Mouse (Mus musculus) heart, postnatal 14 days (tissue): ENCODE results near the gene Elp4. TPM values are rescaled to one million over a fixed set of nuclear protein-coding genes. Genes with fewer than 3 reads are reported as not detected.

Source experiments
- DNase-seq, 2 experiments: peaks; one replicate each; pipeline ENCODE4 v3.0.0; 2021 to 2022
- intact Hi-C: fragments of 180-260 bp; cut with DNase I; formaldehyde crosslinking; loops from one replicate; pipeline ENCODE4 v1.15.1; 2025
- total RNA-seq, 2 experiments: library from RNA; stranded (reverse); gene quantifications; 2 replicates each; pipeline ENCODE4 v1.2.3; 2021

The Elp4 gene
- total RNA-seq, 2 experiments from 2014 or later, result 12.3 to 12.4 TPM

DNA sequence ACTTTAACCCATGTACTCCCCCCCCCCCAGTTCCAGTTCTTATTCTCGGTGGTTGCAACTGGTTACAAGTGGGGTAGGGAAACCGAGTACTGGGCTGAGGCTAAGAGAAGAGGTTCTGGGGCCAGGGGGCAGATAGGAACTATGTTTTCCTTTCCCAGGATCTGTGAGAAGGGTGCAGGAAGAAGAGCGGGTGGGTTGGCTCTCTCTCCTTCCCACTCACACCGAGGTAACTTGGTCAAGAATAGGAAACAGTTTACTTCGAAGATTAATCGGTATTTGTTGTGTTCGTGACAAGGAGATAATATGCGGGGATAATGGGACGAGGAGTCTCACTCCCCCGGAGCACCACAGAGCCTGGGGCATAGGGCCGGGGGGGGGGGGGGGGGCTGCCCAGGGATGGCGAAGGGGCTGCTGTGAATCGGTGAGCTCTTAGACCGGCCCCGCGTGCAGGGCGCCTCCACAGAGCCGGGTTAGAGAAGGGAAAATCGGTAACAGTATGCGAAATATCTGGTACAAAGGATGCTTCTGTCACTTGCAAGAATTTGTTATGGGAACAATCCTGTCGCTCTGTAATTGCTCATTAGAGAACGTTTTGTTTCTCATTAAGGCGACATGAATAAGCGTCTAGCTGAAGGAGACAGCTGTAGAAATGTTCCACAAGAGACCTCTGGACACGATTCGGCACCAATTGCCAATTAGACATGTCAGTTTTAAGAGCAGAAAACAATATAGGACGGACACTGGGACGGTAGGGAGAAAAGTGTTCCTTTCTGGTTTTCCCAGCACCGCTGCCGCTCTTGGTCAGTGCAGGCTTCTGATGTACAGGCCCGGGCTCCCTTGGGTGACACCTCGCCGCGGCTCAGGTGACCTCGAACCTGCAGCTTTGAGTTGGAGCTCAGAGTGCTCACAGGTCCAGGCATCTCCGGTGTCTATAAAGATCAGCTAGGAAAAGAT lies 217.7 kb downstream of the Elp4 start:
- no peak for DNase-seq
- intact Hi-C loops, result loop anchor here (2.0 to 10.0 kb wide), 2 partner anchors 18 to 298 kb away; partner anchors contain the start of gene Pax6

DNA sequence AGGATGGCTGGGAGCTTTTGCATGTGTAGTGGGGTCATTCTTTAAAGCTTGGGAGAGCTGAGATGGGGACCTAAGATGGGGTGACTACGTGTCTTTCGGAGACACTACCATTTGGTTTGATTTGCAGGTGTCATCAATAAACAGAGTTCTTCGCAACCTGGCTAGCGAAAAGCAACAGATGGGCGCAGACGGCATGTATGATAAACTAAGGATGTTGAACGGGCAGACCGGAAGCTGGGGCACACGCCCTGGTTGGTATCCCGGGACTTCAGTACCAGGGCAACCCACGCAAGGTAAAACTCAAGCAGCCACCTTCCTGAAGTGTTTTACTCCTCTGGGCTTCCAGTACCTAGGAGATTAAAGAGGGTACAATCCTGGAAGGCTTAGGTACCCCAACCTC lies 218.7 kb downstream of the Elp4 start:
- intact Hi-C loops, result loop anchor here (2.0 to 10.0 kb wide), 2 partner anchors 17 to 299 kb away; partner anchors contain the start of gene Pax6

DNA sequence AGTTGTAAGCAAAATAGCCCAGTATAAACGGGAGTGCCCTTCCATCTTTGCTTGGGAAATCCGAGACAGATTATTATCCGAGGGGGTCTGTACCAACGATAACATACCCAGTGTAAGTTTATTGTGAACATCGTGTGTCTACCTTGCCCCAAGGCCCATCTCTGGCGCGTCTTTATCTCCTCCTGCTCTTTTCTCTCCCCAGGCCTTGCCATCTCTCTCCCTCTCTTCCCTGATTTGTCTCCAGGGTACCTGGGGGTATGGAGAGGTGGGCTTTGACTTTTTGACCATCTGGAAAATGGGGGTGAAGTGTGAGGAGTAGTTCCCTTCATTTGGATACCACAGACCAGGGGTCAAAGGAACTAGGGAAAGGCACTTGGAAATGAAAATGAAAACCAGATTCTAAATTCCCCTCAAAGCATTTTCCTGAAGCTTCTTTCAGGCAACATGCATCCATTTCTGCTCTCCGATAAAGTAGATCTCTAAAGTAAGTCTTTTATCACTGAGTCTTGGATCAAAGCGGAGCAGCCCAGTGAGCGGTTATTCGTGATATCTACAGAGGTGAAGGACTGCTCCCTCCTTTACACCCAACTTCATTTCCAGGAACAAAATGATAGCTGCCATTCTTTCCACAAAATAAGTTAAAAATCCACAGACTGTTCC lies 219.2 kb downstream of the Elp4 start:
- no peak for DNase-seq
- intact Hi-C loops, result loop anchor here (10.0 kb wide), 1 partner anchor 300 kb away; no protein-coding TSS in a partner anchor

More for the DNA sequence above, 218.7 kb downstream of the Elp4 start:
- no peak for DNase-seq

DNA sequence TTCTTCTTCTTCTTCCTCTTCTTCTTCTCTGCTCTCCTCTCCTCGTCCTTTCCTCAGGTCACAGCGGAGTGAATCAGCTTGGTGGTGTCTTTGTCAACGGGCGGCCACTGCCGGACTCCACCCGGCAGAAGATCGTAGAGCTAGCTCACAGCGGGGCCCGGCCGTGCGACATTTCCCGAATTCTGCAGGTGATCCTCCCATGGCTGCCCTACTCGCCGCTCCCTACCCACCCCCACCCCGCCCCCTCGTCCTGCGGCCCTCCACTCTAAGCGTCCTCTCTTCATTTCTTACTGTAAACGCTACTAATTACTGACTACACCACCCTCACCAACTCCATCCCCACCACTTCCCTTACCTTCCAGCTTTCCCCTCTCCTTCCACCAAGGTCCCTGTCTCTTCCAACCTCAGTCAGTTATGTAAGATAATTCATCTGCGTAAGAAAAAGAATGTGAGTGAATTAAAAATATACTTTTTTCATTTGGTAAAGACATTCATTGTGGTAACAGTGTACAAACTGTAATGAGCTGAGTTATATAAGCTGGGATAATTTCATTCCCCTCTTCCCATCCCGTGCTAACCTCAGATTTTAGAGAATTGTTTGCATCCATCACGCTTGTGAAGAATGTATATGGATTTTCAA lies 220.5 kb downstream of the Elp4 start:
- intact Hi-C loops, result loop anchor here (10.0 kb wide), 1 partner anchor 301 kb away; no protein-coding TSS in a partner anchor
- DNase-seq, result no peak

DNA sequence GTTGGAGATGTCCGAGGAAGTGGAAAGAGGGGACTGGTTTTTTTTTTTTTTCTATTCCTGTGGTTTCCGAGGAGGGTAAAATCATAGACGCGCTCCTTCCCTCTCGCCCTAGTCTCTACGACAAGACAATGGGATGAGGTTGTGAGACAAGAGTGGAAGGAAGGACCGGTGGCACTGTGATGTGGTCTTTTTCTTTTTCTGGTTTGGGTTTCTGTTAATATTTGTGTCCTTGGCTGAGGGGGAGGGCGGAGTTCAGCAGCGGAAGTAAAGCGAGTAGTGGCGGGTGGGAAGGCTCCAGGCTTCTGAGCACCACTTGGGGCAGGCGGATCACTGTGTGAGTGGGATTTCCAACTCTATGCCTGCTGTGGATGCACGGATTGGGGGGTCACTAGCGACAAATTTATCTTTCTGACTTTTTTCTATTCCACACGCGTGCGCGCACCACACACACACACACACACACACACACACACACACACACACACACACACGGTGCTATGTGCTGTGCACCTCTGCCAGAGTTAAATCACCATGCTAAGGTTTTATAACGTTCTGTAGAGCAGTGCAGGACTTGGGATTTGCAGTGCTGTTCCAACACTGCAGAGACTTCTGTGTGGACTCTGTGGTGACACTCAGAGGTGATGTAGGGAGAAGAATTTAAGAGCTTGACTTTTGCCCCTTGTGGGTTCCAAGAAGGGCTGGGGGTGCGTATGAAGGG lies 221.6 kb downstream of the Elp4 start:
- DNase-seq, result no peak
- intact Hi-C loops, result loop anchor here (10.0 kb wide), 1 partner anchor 302 kb away; no protein-coding TSS in a partner anchor

DNA sequence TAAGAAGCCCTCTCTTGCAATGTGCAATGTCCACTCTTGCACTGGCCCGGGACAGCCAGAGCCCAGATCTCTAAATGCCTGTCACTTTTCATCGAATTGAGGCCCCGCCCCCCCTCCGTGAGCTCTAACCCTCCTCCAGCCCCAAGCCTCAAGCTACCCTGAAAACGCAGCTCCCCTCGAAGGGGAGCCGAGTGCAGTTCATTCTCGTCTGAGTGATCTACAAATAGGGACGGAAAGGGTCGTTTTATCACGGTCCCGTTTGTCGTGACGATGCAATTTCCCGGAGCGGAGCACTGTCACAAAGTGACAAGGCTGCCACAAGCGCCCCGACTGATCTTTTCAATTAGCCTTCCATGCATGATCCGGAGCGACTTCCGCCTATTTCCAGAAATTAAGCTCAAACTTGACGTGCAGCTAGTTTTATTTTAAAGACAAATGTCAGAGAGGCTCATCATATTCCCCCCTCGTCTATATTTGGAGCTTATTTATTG lies 222.3 kb downstream of the Elp4 start:
- intact Hi-C loops, result loop anchor here (10.0 kb wide), 1 partner anchor 303 kb away; no protein-coding TSS in a partner anchor

DNA sequence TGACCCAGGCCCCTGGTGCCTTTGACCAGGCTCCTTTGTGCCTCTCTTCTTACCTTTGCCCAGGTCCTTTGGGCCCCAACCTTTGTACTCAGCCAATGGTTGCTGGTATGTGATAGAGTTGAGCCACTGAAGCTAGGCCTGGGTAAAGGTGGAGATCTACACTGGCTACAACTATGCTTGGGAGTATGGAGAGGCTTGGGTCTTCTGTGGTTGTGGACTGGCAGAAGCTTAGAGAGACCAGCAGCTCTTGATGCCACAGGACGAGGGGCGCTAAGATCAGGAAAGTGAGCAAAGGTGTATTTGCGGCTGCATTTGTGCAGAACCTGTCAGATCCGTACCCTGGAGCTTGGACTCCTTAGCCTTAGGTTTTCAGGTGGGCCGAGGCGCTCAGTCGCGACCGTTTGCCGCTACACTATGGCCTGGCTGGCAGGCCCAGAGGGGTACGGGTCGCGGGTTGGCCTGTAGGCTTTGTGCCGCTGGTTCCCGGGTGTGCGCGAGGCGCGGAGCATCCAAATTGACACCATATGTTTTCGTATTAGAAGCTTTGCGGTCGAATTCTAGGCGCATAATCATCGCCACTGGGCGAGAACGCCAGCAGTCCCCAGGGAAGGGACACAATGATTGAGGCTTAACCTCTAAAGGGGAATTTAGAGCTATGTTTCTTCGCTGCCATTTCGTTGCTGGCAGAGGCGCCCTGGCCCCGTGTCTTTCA lies 223.2 kb downstream of the Elp4 start:
- intact Hi-C loops, result loop anchor here (10.0 kb wide), 1 partner anchor 304 kb away; no protein-coding TSS in a partner anchor
- DNase-seq, result no peak

More for the DNA sequence above, 222.3 kb downstream of the Elp4 start:
- no peak for DNase-seq

DNA sequence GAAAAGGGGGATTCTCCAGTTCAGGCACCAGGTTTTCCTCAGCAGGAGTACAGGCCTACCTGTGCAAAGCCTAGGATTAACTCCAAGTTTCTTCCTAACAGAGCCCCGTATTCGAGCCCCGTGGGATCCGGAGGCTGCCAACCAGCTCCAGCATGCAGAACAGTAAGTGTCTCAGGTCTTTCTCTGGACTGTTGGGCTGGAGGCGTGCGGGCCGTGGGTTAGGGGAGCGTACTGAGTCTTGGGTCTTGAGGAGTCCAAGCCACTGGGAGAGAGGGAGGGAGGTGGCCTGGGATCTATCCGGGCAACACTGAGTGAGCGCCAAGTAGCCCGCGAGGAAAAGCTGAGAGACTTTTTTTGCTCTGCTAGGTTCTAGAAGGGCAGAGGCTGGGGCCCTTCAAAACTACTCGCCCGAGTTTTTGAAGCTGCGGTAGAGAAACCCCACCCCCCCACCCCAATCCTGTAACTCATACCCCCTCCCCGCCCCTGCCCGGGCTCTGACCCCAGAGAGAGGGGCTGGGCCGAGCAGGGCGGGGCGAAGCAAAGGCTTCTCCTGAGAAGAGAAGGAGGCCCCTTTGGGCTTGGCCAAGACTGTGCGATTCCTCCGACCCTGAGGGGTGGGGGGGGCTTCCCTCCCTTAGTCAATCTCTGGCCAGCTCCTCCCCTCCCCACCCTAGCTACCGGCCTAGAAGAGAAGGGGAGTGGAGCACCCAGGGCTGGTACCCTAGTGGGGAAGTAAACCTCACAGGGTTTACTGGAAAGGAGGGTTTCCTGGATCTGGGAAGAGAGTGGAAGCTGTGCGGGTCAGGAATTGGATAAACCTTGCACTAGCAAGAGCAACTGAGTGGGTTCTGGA lies 224.0 kb downstream of the Elp4 start:
- intact Hi-C loops, result loop anchor here (10.0 kb wide), 1 partner anchor 304 kb away; no protein-coding TSS in a partner anchor
- no peak for DNase-seq

DNA sequence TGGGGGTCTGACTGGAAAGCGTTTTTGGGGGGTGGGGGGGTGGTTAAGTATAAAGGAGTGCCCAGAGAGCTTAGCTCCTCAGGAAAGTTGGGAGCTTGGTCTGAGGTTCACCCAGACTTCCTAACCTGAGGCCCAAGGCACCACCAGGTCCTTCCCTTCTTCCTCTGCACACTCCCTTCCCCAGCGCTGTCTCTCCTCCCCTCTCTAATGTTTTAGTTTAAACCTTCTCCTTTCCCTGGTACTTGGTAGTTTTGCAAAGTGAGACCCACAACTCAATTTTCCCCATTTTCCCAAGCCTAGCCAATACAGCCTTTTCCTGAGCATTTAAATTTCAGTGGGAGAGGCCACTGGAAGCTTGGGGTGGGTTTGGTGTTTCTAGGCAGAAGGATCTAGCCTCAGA lies 225.0 kb downstream of the Elp4 start:
- no peak for DNase-seq
- intact Hi-C loops, result loop anchor here (5.0 kb wide), 1 partner anchor 552 kb away; the partner anchor contains the start of gene Wt1

DNA sequence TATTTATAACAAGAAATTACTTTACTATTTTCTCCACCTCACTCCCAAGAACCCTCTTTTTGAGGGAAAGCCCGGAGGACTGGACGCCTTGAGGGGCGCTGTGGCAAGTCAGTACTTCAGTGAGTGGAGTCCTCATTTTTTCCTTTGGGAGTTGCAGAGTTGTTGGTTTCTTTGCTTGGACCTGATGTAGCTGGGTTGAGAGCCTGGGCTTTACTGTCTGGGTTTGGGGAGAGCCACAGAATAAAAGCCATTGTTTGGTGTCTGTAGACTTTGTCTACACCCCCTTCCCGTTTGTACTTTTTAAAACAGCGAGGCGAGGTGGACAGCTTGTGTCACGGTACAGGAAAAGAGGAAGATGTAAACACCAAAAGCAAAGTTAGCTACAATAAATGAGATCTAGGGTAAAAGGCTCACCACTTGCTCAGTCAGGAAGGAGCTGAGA lies 225.5 kb downstream of the Elp4 start:
- intact Hi-C loops, result loop anchor here (5.0 kb wide), 1 partner anchor 552 kb away; the partner anchor contains the start of gene Wt1
- no peak for DNase-seq

DNA sequence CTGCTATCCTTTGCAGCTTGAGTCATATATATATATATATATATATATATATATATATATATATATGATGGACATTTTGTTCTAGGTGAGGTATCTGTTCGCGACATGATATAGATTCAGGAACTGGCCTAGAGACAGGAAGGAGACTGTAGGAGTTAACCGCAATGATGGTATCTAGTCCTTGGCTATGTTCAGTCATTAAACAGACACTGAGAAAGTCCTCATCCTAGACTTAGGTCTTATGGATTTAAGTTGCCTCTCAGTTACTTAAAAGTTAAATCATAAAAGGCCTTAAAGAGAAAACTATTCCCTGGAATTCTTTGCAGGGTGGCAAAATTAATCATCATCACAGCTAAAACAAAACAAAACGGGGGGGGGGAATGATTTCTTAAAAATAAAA lies 226.1 kb downstream of the Elp4 start:
- intact Hi-C loops, result loop anchor here (5.0 kb wide), 1 partner anchor 551 kb away; the partner anchor contains the start of gene Wt1
- DNase-seq, result no peak

DNA sequence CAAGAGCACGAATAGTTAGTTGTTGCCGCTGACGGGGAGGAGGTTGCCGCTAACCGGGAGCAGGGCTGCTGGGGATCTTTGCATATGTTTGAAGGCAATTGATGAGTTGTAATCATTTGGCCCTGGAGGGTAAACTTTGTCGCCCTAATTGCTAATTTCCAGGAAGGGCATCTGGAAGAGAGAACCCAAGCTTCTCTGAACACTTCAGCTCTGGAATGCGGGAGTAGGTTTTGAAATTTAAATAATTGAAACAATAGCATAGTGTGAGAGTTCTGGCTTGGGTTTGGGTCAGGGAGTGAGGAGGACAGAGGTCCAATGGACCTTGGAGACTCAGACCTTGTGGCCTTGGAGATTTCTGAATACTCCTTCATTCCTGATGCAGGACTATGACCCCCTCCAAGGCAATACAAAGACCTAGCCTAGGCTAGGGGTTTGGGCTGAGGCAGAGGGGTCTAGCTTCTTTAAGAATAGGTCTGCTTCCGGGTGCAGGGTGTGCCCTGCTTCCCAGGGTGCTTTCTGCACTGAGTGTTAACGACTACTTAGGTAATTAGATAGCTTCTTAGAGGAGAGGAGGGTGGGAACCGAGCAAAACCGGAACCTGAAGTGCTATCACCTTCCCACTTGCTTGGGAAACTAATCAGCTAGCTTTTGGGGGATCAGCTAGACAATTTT lies 226.8 kb downstream of the Elp4 start:
- intact Hi-C loops, result loop anchor here (5.0 kb wide), 1 partner anchor 550 kb away; the partner anchor contains the start of gene Wt1
- DNase-seq, result no peak

DNA sequence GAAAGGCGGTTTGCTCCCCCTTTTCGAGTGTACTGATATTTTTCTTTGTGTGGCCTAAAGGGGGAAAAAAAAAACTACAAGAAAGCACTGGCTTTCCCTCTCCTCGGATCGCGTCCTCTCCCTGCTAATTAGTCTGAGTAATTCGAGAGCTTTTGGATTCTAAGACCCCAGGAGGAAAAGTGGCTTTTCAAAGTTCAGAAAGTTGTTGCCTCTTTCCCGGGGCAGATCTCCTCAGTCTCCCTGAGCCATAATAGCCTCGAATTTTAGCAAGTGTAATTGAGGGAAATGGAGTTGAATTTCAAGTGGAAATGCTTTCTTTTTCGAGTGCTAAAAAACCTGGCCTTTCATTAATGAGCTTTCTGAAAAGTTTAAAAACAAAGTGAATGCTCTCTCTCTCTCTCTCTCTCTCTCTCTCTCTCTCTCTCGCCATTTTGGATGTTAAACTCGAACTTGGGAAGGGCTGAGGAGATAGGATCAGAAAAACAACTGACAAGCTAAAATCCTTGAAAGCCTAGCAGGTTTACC lies 227.4 kb downstream of the Elp4 start:
- DNase-seq, result no peak
- intact Hi-C loops, result loop anchor here (5.0 kb wide), 1 partner anchor 550 kb away; the partner anchor contains the start of gene Wt1

DNA sequence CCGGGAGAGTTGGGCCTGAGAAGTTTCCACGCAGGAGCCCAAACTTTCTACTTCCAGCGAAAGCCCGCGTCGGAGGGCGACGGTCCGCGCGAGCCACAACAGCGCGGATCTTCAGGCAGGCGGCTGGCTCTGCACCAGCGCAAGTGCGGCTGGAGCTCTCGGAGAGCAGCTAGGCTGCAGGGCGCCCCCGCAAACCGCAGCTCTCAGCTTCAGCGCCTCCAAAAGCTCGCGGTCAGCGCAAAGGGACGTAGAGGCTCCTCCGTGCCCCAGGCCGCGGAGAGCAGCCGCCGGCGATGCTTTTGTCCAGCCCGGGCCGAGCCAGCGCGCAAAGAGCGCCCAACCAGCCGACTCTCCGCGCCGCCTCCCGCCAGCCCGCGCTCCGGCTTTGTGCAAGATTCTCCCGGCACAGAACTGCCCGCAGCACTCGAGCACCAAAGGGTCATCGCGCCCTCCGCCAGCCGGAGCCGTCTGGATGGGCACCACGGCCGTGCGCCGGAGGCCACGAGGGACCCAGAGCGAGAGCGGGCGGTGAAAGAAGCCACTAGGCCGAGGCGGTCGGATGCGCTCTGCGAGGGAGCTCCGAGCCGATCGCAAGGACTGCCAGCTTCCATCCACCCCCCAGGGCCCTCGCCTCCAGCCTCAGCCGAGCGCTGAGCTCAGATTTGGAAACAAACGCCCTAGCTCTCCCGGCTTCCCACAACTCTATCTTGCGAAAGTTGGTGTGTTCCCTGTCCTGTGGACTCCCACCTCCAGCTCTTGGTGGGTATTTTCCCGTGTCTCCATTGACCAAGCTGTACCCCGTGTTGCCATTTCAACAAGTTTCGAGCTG lies 228.1 kb downstream of the Elp4 start:
- intact Hi-C loops, result loop anchor here (5.0 kb wide), 1 partner anchor 549 kb away; the partner anchor contains the start of gene Wt1

DNA sequence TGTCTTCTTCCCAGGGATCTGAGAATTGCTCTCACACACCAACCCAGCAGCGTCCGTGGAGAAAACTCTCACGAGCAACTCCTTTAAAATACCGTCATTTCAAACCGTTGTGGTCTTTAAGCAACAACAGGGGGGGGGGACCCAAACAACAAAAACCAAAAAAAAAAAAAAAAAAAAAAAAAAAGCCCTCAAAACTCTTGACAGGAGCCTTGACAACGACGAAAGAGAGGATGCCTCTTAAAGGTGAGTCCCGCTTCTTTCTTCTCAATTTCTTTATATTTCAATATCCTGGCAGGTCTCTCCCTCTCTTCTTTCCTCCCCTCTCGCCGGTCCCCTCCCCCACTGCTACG lies 228.7 kb downstream of the Elp4 start:
- no peak for DNase-seq
- intact Hi-C loops, result loop anchor here (5.0 kb wide), 1 partner anchor 548 kb away; the partner anchor contains the start of gene Wt1

More for the DNA sequence above, 228.1 kb downstream of the Elp4 start:
- peak; percentile 54 to 58 for DNase-seq
